Mouse (Mus musculus) lung, embryonic 14.5 days (tissue): ENCODE results near the gene Fam160a1. TPM values are rescaled to one million over a fixed set of nuclear protein-coding genes. Genes with fewer than 3 reads are reported as not detected.

Experiments used
- ATAC-seq: fragments of 200-750 bp; cut with Nextera tagmentation; 2 replicates; pipeline ENCODE4 v1.8.0; 2017; ENCODE audit warnings: mild to moderate bottlenecking, moderate TSS enrichment, moderate library complexity; ENCODE audit not compliant: insufficient read depth
- DNase-seq: peaks from one replicate; pipeline ENCODE4 v3.0.0-alpha.2; 2015
- H3K27ac ChIP-seq: fragments of 300-500 bp; sonication (generic); 2 replicates; pipeline ENCODE4 v1.5.1; 2014; ENCODE audit warnings: low read depth, mild to moderate bottlenecking, moderate library complexity
- H3K27me3 ChIP-seq: fragments of 300-500 bp; sonication (generic); 2 replicates; pipeline ENCODE4 v1.6.1; 2014; ENCODE audit warnings: low read length, control low read depth; ENCODE audit not compliant: insufficient read depth
- H3K36me3 ChIP-seq: fragments of 300-500 bp; sonication (generic); 2 replicates; pipeline ENCODE4 v1.6.1; 2014; ENCODE audit warnings: control low read depth; ENCODE audit not compliant: insufficient read depth
- H3K4me1 ChIP-seq: fragments of 300-500 bp; sonication (generic); 2 replicates; pipeline ENCODE4 v1.6.1; 2014; ENCODE audit warnings: antibody characterized with exemption, control low read depth; ENCODE audit not compliant: insufficient read depth
- H3K4me2 ChIP-seq: fragments of 300-500 bp; sonication (generic); 2 replicates; pipeline ENCODE4 v1.6.1; 2014; ENCODE audit warnings: mild to moderate bottlenecking
- H3K4me3 ChIP-seq: fragments of 300-500 bp; sonication (generic); 2 replicates; pipeline ENCODE4 v1.5.1; 2014; ENCODE audit warnings: low read depth, low read length
- H3K9ac ChIP-seq: fragments of 300-500 bp; sonication (generic); 2 replicates; pipeline ENCODE4 v1.6.1; 2014
- H3K9me3 ChIP-seq: fragments of 300-500 bp; sonication (generic); 2 replicates; pipeline ENCODE4 v1.6.1; 2016; ENCODE audit warnings: low read depth, low read length, control low read depth
- CTCF ChIP-seq: IDR thresholded peaks from 2 replicates; pipeline ENCODE4 v1.5.1; 2016; ENCODE audit warnings: antibody characterized with exemption, low read depth
- WGBS: fragments of 180-500 bp; shearing (Covaris S2); extraction: QIAGEN DNeasy Blood & Tissue Kit; methylation state at CpG from one replicate; pipeline ENCODE4 v1.1.7; 2014; 5-methylcytosine and 5-hydroxymethylcytosine counted together
- polyA plus RNA-seq: library from polyadenylated mRNA; unstranded; fragments of >200 nt; fragmentation: Nextera tagmentation; extraction: Ambion mirVana; gene quantifications from 2 replicates; pipeline ENCODE4 v1.2.1, GENCODE M21; 2014

The Fam160a1 gene
- polyA plus RNA-seq, 1 experiment from 2014 or later = 2.7 TPM

GRCm38 (mm10) chr3:85725110-85725509 is 92.0 kb downstream of the Fam160a1 start:
- no peak for DNase-seq
- Histone ChIP-seq H3K4me2 (no peak overlapping the region), H3K4me3 (no peak overlapping the region), H3K36me3 (no peaks in the 10 kb centered on the region), H3K27me3 (no peaks in the 10 kb centered on the region), H3K27ac (no peak overlapping the region), H3K9me3 (no peaks in the 10 kb centered on the region), H3K9ac (no peak overlapping the region), H3K4me1 (no peaks in the 10 kb centered on the region)
- 57% methylated on average over 2 of the region's 2 CpGs for WGBS
- TF ChIP-seq CTCF = no peak
- no peak for ATAC-seq

GRCm38 (mm10) chr3:85722581-85722980 is 94.5 kb downstream of the Fam160a1 start:
- Histone ChIP-seq H3K4me1 (no peaks in the 10 kb centered on the region), H3K4me3 (no peak overlapping the region), H3K27me3 (no peaks in the 10 kb centered on the region), H3K9ac (no peak overlapping the region), H3K36me3 (no peaks in the 10 kb centered on the region), H3K4me2 (no peak overlapping the region), H3K9me3 (no peaks in the 10 kb centered on the region), H3K27ac (no peak overlapping the region)
- WGBS = 83% methylated on average over 6 of the region's 6 CpGs
- no peak for ATAC-seq
- TF ChIP-seq CTCF = no peak
- DNase-seq = peak; percentile 6

- 66% methylated on average over 4 of the region's 4 CpGs for WGBS
Observed at GRCm38 (mm10) chr3:85715764-85716297, 101.3 kb downstream of the Fam160a1 start.

GRCm38 (mm10) chr3:85713936-85714709 is 103.0 kb downstream of the Fam160a1 start:
- no peak for TF ChIP-seq CTCF
- 75% methylated on average over 7 of the region's 7 CpGs for WGBS
- H3K4me3 ChIP-seq = no peak overlapping the region
- no peak overlapping the region for H3K9ac ChIP-seq
- no peaks in the 10 kb centered on the region for H3K9me3 ChIP-seq
- H3K4me2 ChIP-seq = no peak overlapping the region
- no peak overlapping the region for H3K27ac ChIP-seq
- DNase-seq = no peak
- no peaks in the 10 kb centered on the region for H3K36me3 ChIP-seq
- ATAC-seq = no peak
- no peaks in the 10 kb centered on the region for H3K4me1 ChIP-seq
- no peaks in the 10 kb centered on the region for H3K27me3 ChIP-seq

More at GRCm38 (mm10) chr3:85715764-85716297, 101.3 kb downstream of the Fam160a1 start:
- DNase-seq (no peak), ATAC-seq (no peak)
- TF ChIP-seq CTCF = no peak
- Histone ChIP-seq H3K9me3 (no peaks in the 10 kb centered on the region), H3K36me3 (no peaks in the 10 kb centered on the region), H3K27me3 (no peaks in the 10 kb centered on the region), H3K9ac (no peak overlapping the region), H3K27ac (no peak overlapping the region), H3K4me2 (no peak overlapping the region), H3K4me1 (no peaks in the 10 kb centered on the region), H3K4me3 (no peak overlapping the region)

- Histone ChIP-seq H3K27me3 (no peaks in the 10 kb centered on the region), H3K27ac (no peak overlapping the region), H3K36me3 (no peaks in the 10 kb centered on the region), H3K4me3 (no peak overlapping the region), H3K9me3 (no peaks in the 10 kb centered on the region), H3K4me2 (no peak overlapping the region), H3K4me1 (no peaks in the 10 kb centered on the region), H3K9ac (no peak overlapping the region)
- DNase-seq = peak; percentile 23
- TF ChIP-seq CTCF = no peak
- no peak for ATAC-seq
- 31% methylated on average over 8 of the region's 8 CpGs for WGBS
Observed at GRCm38 (mm10) chr3:85710695-85711094, 106.4 kb downstream of the Fam160a1 start.

- no peak overlapping the region for H3K27ac ChIP-seq
- DNase-seq (peak; percentile 78), ATAC-seq (no peak; the same call in 1 of the 2 replicates)
- no peak overlapping the region for H3K4me3 ChIP-seq
- no peaks in the 10 kb centered on the region for H3K9me3 ChIP-seq
- H3K4me2 ChIP-seq = no peak overlapping the region
- H3K27me3 ChIP-seq = no peaks in the 10 kb centered on the region
- H3K36me3 ChIP-seq = no peaks in the 10 kb centered on the region
- H3K4me1 ChIP-seq = no peaks in the 10 kb centered on the region
- TF ChIP-seq CTCF = peak; percentile 77
- H3K9ac ChIP-seq = no peak overlapping the region
- 40% methylated on average over 7 of the region's 7 CpGs for WGBS
Observed at GRCm38 (mm10) chr3:85707421-85707820, 109.7 kb downstream of the Fam160a1 start.

- Histone ChIP-seq H3K4me2 (no peak overlapping the region), H3K9me3 (no peaks in the 10 kb centered on the region), H3K4me1 (no peaks in the 10 kb centered on the region), H3K27me3 (no peaks in the 10 kb centered on the region), H3K9ac (no peak overlapping the region), H3K4me3 (no peak overlapping the region), H3K36me3 (no peaks in the 10 kb centered on the region), H3K27ac (peak overlapping the region; percentile 68)
- peak; percentile 31 for DNase-seq
- 35% methylated on average over 6 of the region's 6 CpGs for WGBS
- no peak for TF ChIP-seq CTCF
- peak; percentile 52; the same call in 1 of the 2 replicates for ATAC-seq
Observed at GRCm38 (mm10) chr3:85703141-85703882, 113.8 kb downstream of the Fam160a1 start.
